Mouse (Mus musculus) forebrain, embryonic 16.5 days (tissue): ENCODE measurements at regions not wholly inside any gene's neighbourhood (a gene's known extent, or its start where the extent isn't known, plus 50 kb on each side); places are given as distances from the start of the nearest gene placed in this dataset.
A peak's percentile ranks its signal among the peaks of the same experiment; 100 is the strongest.

Source experiments
- ATAC-seq: fragments of 200-750 bp; cut with Nextera tagmentation; 2 replicates; pipeline ENCODE4 v1.8.0; 2017; ENCODE audit warnings: mild to moderate bottlenecking, moderate library complexity
- H3K27ac ChIP-seq: fragments of 300-500 bp; sonication (generic); 2 replicates; pipeline ENCODE4 v1.5.1; 2014; ENCODE audit warnings: low read length, control low read depth
- H3K27me3 ChIP-seq: fragments of 300-500 bp; sonication (generic); replicated peaks from 2 replicates; pipeline ENCODE4 v1.6.1; 2014; ENCODE audit warnings: low read length; ENCODE audit not compliant: control insufficient read depth, insufficient read depth
- H3K36me3 ChIP-seq: fragments of 300-500 bp; sonication (generic); 2 replicates; pipeline ENCODE4 v1.6.1; 2014; ENCODE audit not compliant: control insufficient read depth, insufficient read depth
- H3K4me1 ChIP-seq: fragments of 300-500 bp; sonication (generic); replicated peaks from 2 replicates; pipeline ENCODE4 v1.6.1; 2014; ENCODE audit warnings: low read length; ENCODE audit not compliant: control insufficient read depth, insufficient read depth
- H3K4me2 ChIP-seq: fragments of 300-500 bp; sonication (generic); 2 replicates; pipeline ENCODE4 v1.6.1; 2014; ENCODE audit warnings: mild to moderate bottlenecking, low read length, control low read depth
- H3K4me3 ChIP-seq: fragments of 300-500 bp; sonication (generic); replicated peaks from 2 replicates; pipeline ENCODE4 v1.5.1; 2014; ENCODE audit warnings: mild to moderate bottlenecking, low read length, control low read depth
- H3K9ac ChIP-seq: fragments of 300-500 bp; sonication (generic); replicated peaks from 2 replicates; pipeline ENCODE4 v1.6.1; 2014; ENCODE audit warnings: low read depth, low read length, control low read depth
- H3K9me3 ChIP-seq: fragments of 300-500 bp; sonication (generic); 2 replicates; pipeline ENCODE4 v1.6.1; 2016; ENCODE audit warnings: low read length; ENCODE audit not compliant: control insufficient read depth
- WGBS: fragments of 180-500 bp; shearing (Covaris S2); extraction: QIAGEN DNeasy Blood & Tissue Kit; methylation state at CpG from one replicate; pipeline ENCODE4 v1.1.7; 2014; 5-methylcytosine and 5-hydroxymethylcytosine counted together

DNA sequence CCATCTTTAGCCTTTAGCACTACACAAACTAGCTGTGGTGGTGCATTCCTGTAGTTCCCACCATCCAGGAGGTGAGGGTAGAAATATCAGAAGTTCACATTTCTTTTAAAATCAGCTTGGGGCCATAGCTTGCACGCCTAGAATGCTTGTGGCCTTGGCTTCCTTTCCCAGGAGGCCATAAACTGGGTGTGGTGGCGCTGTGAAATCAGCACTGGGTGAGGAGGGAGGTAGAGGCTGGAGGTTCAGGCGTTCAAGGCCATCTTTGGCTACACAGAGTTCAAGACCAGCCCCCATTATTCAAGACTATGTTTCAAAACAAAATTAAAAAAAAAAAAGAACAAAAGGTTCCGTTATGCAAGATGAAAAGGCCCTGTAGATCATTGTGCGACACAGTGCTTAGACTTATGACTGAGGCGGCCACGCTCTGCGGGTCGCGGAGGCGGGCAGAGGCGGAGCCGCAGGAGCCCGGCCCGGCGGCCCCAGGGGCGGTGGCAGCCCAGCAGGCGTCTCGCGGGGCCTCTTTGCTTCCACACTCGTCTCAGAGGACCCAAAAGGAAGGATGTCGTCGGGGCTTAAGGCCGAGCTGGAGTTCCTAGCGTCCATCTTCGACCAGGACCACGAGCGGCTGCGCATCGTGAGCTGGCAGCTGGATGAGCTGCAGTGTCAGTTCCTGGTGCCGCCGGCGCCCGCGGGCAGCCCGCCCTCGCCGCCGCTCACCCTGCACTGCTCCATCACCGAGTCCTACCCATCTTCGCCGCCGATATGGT, 134.7 kb upstream of the Usp9x start:
- H3K4me3 ChIP-seq: peak overlapping the region; percentile 51
- WGBS: 16% methylated on average over 40 of the region's 43 CpGs
- no peak overlapping the region for H3K27ac ChIP-seq
- H3K4me1 ChIP-seq: no peaks in the 10 kb centered on the region
- H3K9ac ChIP-seq: peak overlapping the region; percentile 69
- peak; percentile 67 for ATAC-seq
- H3K9me3 ChIP-seq: no peaks in the 10 kb centered on the region
- H3K27me3 ChIP-seq: no peaks in the 10 kb centered on the region
- no peaks in the 10 kb centered on the region for H3K36me3 ChIP-seq
- peak overlapping the region; percentile 64 for H3K4me2 ChIP-seq

DNA sequence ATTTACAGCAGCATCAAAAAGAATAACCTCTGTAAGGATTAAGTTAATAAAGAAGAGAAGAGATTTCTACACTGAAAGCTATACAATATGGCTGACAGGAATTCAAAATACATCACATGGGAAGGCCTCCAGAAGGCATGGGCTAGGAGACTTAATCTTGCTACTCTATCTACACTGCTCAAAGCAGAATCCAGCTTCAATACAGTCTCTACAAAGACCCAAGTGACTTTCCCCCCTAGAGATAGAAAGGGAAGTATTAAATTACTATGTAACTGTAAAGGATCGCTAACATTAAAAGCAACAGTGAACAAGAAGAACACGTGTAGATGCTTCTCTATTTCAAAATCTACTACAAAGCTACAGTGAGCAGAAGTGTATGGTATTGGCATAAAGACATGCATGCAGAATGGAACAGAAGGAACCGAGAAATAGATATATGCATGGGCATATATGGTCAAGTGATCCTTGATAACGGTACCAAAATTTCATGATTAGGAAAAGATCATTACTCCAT, 137.9 kb upstream of the Usp9x start:
- 91% methylated on average over 4 of the region's 4 CpGs for WGBS
- Histone ChIP-seq H3K4me3 (no peak overlapping the region), H3K4me1 (no peaks in the 10 kb centered on the region)

DNA sequence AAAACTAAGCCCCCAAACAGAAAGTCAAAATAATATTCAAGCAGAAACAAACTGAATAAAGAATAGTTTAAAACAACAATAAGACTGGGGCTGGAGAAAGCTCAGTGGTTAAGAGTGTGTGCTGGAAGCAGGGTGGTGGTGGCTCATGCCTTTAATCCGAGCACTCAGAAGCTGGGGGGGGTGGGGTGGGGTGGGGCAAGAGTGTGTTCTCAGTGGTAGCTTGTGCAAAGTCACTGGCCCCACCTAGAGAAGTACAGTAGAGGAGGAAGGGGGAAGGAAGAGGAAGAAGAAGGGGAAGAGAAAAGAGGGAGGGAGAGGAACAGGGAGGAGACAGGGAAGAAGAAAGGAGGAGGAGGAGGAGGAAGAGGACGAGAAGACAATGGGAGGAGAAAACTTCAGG, 141.1 kb upstream of the Usp9x start:
- 52% methylated on average over 2 of the region's 2 CpGs for WGBS
- H3K4me2 ChIP-seq: no peak overlapping the region
- ATAC-seq: no peak

More for the DNA sequence above, 137.9 kb upstream of the Usp9x start:
- Histone ChIP-seq H3K36me3 (no peaks in the 10 kb centered on the region), H3K27ac (no peak overlapping the region), H3K9ac (no peak overlapping the region), H3K4me2 (no peak overlapping the region), H3K9me3 (no peaks in the 10 kb centered on the region), H3K27me3 (no peaks in the 10 kb centered on the region)
- no peak for ATAC-seq

DNA sequence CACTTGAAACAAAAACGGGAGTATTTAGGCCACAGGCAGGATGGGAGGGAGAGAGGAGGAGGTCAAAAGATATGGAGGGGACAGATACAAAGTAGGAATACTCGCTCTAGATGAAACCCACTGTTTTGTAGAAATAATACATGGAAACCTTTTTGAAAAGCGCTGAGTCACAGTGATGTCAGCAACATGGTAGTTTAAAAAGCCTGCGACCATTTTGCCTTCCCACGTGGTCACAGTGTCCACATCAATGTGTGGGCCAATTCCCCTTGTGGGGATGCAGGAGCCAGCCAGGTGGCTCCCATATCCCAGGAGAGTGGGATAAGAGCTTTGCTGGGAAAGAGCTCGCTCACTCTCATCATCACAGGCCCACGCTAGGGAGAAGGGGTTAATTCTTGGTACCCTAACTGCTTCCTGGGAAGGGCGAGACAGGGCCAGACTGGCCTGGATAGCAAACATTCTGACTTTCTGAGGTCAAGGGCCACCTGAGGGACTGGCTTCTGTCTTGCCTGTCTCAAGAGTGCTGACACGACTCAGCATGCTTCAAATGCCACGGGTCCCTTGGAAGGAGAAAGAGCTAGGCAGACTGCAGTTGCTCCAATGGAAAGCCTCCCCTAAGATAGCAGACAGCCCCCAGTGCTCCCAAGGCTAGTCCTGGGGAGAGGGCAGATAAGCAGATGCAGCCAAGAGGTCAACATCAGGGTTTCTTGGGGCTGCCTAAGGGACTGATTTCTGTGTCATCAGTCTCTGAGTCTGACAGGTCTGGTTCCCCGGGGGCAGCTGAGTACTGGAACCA, 143.3 kb upstream of the Usp9x start:
- no peaks in the 10 kb centered on the region for H3K4me1 ChIP-seq
- ATAC-seq: no peak
- no peak overlapping the region for H3K4me3 ChIP-seq
- H3K36me3 ChIP-seq: no peaks in the 10 kb centered on the region
- WGBS: 65% methylated on average over 11 of the region's 11 CpGs
- no peaks in the 10 kb centered on the region; the same call in 1 of the 2 replicates for H3K27me3 ChIP-seq
- no peaks in the 10 kb centered on the region for H3K9me3 ChIP-seq
- H3K9ac ChIP-seq: no peak overlapping the region
- H3K27ac ChIP-seq: no peak overlapping the region
- H3K4me2 ChIP-seq: no peak overlapping the region

More for the DNA sequence above, 141.1 kb upstream of the Usp9x start:
- H3K9me3 ChIP-seq: no peaks in the 10 kb centered on the region
- H3K27ac ChIP-seq: no peak overlapping the region
- H3K4me1 ChIP-seq: no peaks in the 10 kb centered on the region
- no peak overlapping the region for H3K9ac ChIP-seq
- H3K27me3 ChIP-seq: no peaks in the 10 kb centered on the region
- H3K36me3 ChIP-seq: no peaks in the 10 kb centered on the region
- H3K4me3 ChIP-seq: no peak overlapping the region

DNA sequence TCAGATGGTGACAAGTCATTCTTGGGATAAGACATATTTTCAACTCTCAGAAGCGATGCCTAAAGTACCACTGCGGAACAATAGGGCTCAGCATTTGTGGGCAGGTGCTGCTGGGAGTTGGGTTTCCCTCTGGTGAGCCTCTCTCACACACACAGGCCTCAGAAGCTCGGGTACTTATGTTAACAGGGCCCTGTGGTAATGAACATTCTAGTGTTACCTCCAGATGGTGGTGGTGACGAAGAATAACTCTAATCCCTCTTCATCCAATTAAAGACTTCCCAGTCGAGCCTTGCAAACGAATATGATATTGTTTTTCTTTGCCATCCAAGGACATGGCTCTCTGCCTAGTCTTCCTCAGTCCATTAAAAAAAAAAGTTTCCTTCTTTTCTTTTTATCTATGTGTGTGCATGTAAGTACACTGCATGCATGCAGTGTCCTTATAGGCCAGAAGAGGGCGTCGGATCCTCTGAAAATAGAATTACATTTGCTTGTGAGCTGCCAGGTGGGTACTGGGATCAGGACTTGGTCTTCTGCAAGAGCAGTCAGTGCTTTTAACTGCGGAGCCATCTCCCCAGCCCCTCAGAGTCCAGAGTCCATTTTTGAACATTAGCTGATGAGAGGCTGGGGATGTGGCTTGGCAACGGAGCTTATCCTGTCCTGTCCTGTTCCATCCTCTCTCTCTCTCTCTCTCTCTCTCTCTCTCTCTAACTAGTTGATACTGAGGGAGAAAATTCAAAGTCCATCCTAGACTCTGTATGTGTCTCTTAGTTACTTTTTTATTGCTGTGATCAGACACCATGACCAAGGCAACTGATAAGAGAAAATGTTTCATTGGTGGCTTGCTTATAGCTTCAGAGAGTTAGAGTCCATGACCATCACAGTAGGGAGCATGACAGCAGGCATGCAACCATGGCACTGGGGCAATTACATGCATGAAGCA, 146.3 kb upstream of the Usp9x start:
- H3K4me1 ChIP-seq: no peaks in the 10 kb centered on the region
- H3K27me3 ChIP-seq: no peaks in the 10 kb centered on the region; the same call in 1 of the 2 replicates
- no peak overlapping the region for H3K27ac ChIP-seq
- H3K4me3 ChIP-seq: no peak overlapping the region
- WGBS: 68% methylated on average over 10 of the region's 10 CpGs
- H3K36me3 ChIP-seq: no peaks in the 10 kb centered on the region
- no peaks in the 10 kb centered on the region for H3K9me3 ChIP-seq
- no peak overlapping the region for H3K4me2 ChIP-seq
- H3K9ac ChIP-seq: no peak overlapping the region
- no peak for ATAC-seq

DNA sequence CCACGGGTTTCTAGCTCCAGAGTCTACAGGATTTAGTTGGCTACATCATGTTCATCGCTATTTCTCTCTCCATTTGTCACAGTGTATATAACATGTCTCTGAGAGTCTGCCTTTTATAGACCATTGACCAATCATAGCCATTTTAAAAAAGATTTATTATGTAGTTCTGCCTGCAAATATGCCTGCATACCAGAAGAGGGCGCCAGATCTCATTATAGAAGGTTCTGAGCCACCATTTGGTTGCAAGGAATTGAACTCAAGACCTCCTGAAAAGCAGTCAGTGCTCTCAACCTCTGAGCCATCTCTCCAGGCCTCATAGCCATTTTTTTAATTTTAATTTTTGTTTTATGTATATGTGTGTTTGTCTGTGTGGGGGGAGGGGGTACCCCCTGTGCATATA, 151.7 kb upstream of the Usp9x start:
- Histone ChIP-seq H3K9ac (no peak overlapping the region), H3K27ac (no peak overlapping the region), H3K4me3 (no peak overlapping the region), H3K4me1 (0 out of 2 replicates have a peak, but pooled peaks cover 2% of the 10 kb centered on the region), H3K9me3 (no peaks in the 10 kb centered on the region), H3K4me2 (no peak overlapping the region), H3K36me3 (no peaks in the 10 kb centered on the region), H3K27me3 (no peaks in the 10 kb centered on the region; the same call in 1 of the 2 replicates)
- no peak for ATAC-seq
- 24% methylated on average over 3 of the region's 3 CpGs for WGBS

DNA sequence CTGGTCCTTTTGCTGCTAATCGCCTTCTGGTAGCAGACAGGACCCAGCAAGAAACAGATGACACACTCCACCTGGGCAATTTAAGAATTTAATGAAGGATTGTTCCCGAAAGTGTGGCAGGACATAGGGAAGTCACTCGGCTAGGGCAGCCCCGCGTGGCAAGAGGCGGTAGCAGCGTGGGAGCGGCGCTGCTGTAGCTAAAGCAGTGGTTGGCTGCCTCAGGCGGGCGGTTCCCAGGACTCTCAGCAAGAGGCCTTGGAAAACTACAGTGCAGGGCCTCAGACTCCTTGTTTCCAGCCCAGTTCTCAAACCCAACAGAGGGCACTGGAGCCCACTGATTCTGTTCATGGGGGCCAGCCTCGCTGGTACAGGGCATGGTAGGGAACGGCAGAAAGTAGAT, 154.2 kb upstream of the Usp9x start:
- Histone ChIP-seq H3K36me3 (no peaks in the 10 kb centered on the region), H3K27ac (no peak overlapping the region), H3K4me1 (0 out of 2 replicates have a peak, but pooled peaks cover 2% of the 10 kb centered on the region), H3K9me3 (no peaks in the 10 kb centered on the region), H3K27me3 (no peaks in the 10 kb centered on the region), H3K4me3 (peak overlapping the region; percentile 5; the same call in 1 of the 2 replicates), H3K4me2 (peak overlapping the region; percentile 41), H3K9ac (no peak overlapping the region)
- ATAC-seq: peak; percentile 72; the same call in 1 of the 2 replicates
- WGBS: 32% methylated on average over 13 of the region's 13 CpGs

DNA sequence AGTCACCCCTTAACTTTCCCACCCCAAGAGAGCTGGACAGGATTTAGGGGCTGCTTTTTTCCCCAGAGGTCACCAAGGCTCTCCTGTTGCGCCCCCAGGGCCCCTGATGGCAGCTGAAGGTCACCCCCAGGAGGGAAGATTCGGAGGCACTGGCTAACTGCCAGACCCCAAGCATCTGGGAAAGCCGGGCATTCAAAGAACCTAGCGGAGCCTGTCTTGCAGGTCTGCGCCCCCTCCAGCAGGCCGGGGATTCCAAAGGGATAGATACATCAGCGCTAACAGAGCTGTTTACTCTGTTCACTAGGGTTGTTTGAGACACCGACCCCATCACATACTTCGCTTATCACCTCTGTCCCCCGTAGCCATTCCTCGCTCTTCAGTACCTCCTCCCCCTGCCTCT, 154.6 kb upstream of the Usp9x start:
- H3K27me3 ChIP-seq: no peaks in the 10 kb centered on the region
- no peaks in the 10 kb centered on the region for H3K36me3 ChIP-seq
- 0 out of 2 replicates have a peak, but pooled peaks cover 2% of the 10 kb centered on the region for H3K4me1 ChIP-seq
- H3K4me3 ChIP-seq: peak overlapping the region; percentile 5; the same call in 1 of the 2 replicates
- ATAC-seq: no peak; the same call in 1 of the 2 replicates
- peak overlapping the region; percentile 41 for H3K4me2 ChIP-seq
- WGBS: 32% methylated on average over 11 of the region's 11 CpGs
- H3K9me3 ChIP-seq: no peaks in the 10 kb centered on the region
- no peak overlapping the region for H3K27ac ChIP-seq
- H3K9ac ChIP-seq: no peak overlapping the region
